Mouse (Mus musculus) ES-E14 (cell line): ENCODE results near the gene Fbxo42. TPM values are rescaled to one million over a fixed set of nuclear protein-coding genes. Genes with fewer than 3 reads are reported as not detected.

ENCODE experiments used
- DNase-seq: peaks from one replicate; pipeline ENCODE4 v3.0.0-alpha.2; 2013; ENCODE audit warnings: low read depth, low spot score
- H3K27ac ChIP-seq: 2 replicates; pipeline ENCODE4 v1.5.1; 2012; ENCODE audit warnings: low read depth, mild to moderate bottlenecking, low read length, moderate library complexity, mixed read lengths; ENCODE audit not compliant: poor library complexity, insufficient read depth, severe bottlenecking
- H3K36me3 ChIP-seq: 2 replicates; pipeline ENCODE4 v1.6.1; 2012; ENCODE audit warnings: mild to moderate bottlenecking, low read length, moderate library complexity, mixed read lengths; ENCODE audit not compliant: control insufficient read depth, poor library complexity, insufficient read depth, severe bottlenecking
- H3K4me1 ChIP-seq, 2 experiments: fragments of 150-350 bp in 1 of 2; sonication (generic) in 1 of 2; 2 replicates each; pipeline ENCODE4 v1.6.1; 2012; ENCODE audit warnings: low read length in 2 of 2, mild to moderate bottlenecking in 1 of 2, mixed read lengths in 1 of 2; ENCODE audit not compliant: control insufficient read depth in 2 of 2, insufficient read depth in 2 of 2, poor library complexity in 1 of 2
- H3K4me3 ChIP-seq, 2 experiments: fragments of 150-350 bp in 1 of 2; sonication (generic) in 1 of 2; 2 replicates each; pipeline ENCODE4 v1.5.1; 2012; ENCODE audit warnings: low read length in 2 of 2, low read depth in 1 of 2, mild to moderate bottlenecking in 1 of 2, mixed read lengths in 1 of 2; ENCODE audit not compliant: insufficient read depth in 1 of 2, poor library complexity in 1 of 2, severe bottlenecking in 1 of 2
- H3K9ac ChIP-seq: 2 replicates; pipeline ENCODE4 v1.6.1; 2012; ENCODE audit warnings: low read depth, mild to moderate bottlenecking, low read length, mixed read lengths; ENCODE audit not compliant: poor library complexity, insufficient read depth, severe bottlenecking
- H3K9me3 ChIP-seq: fragments of 150-350 bp; sonication (generic); 2 replicates; pipeline ENCODE4 v1.6.1; 2012; ENCODE audit warnings: low read depth, mild to moderate bottlenecking, low read length; ENCODE audit not compliant: control insufficient read depth, insufficient read depth
- CHD2 ChIP-seq: IDR thresholded peaks from 2 replicates; pipeline ENCODE4 v1.6.1; 2014; ENCODE audit warnings: mild to moderate bottlenecking, low read depth, low read length, inconsistent platforms
- HCFC1 ChIP-seq: IDR thresholded peaks from 2 replicates; pipeline ENCODE4 v1.6.1; 2012; ENCODE audit warnings: low read length, inconsistent platforms, borderline replicate concordance; ENCODE audit not compliant: insufficient read depth
- MAFK ChIP-seq: IDR thresholded peaks from 2 replicates; pipeline ENCODE4 v1.6.1; 2014; ENCODE audit warnings: mild to moderate bottlenecking, low read depth, low read length, inconsistent platforms; ENCODE audit not compliant: insufficient read depth
- ZC3H11A ChIP-seq: IDR thresholded peaks from 2 replicates; pipeline ENCODE4 v1.6.1; 2012; ENCODE audit warnings: low read depth, mild to moderate bottlenecking, inconsistent platforms, low read length, borderline replicate concordance
- ZNF384 ChIP-seq: IDR thresholded peaks from 2 replicates; pipeline ENCODE4 v1.6.1; 2012; ENCODE audit warnings: low read depth, low read length, inconsistent platforms
- in situ Hi-C, 2 experiments: fragments of 600-800 bp; cut with MboI; formaldehyde crosslinking; loops; one replicate each; pipeline ENCODE4 v1.15.1; 2025; ENCODE audit warnings: low sequenced_read_pairs in 2 of 2, inconsistent platforms in 1 of 2; ENCODE audit not compliant: unreplicated experiment in 2 of 2
- total RNA-seq: library from RNA; depleted of rRNA; stranded (reverse); fragments of 300-350 nt; gene quantifications from 2 replicates; pipeline ENCODE4 v1.2.3, GENCODE M21; 2012

Gene Fbxo42
- total RNA-seq, 1 experiment, result 14.0 TPM

- TF ChIP-seq ZNF384 (no peak), HCFC1 (no peak), CHD2 (no peak), MAFK (no peak), ZC3H11A (no peak)
- no peak overlapping the region for H3K27ac ChIP-seq
- H3K4me1 ChIP-seq, result no peaks in the 10 kb centered on the region
- H3K4me3 ChIP-seq, result no peak overlapping the region
- H3K9me3 ChIP-seq, result no peaks in the 10 kb centered on the region
- in situ Hi-C loops, result no loop called here
- H3K9ac ChIP-seq, result no peak overlapping the region
- H3K36me3 ChIP-seq, result peaks cover 13% of the 10 kb centered on the region
- no peak for DNase-seq
Measured at GRCm38 (mm10) chr4:141180831-141181230, 33.1 kb downstream of the Fbxo42 start.

DNA sequence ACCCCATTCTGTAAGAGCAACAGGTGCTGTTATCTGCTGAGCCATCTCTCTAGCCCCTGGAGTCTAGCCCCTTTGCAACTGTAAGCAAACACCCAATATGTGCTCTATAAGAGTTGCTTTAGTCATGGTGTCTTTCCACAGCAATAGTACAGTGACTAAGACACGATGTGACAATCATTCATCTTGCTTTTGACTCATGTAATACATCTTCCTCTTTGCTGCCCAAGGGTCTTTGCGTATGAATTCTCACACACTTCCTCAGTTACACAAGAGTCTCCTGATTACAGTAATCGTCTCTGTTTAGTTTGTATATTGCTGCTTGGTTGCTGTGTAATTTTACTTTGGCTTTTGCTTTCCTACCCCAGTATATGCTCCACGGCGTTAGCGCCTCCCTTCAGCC is 34.3 kb downstream of the Fbxo42 start:
- no peak for DNase-seq

GRCm38 (mm10) chr4:141183932-141184331 is 36.2 kb downstream of the Fbxo42 start:
- no peak for DNase-seq
- Histone ChIP-seq H3K4me1 (no peaks in the 10 kb centered on the region), H3K36me3 (peaks cover 7% of the 10 kb centered on the region), H3K9me3 (no peaks in the 10 kb centered on the region), H3K4me3 (no peak overlapping the region), H3K9ac (no peak overlapping the region), H3K27ac (no peak overlapping the region)
- no peak for TF ChIP-seq ZC3H11A
- no peak for TF ChIP-seq CHD2
- TF ChIP-seq MAFK, result no peak
- TF ChIP-seq ZNF384, result no peak
- TF ChIP-seq HCFC1, result no peak
- in situ Hi-C loops, result no loop called here

More for the DNA sequence above, 34.3 kb downstream of the Fbxo42 start:
- in situ Hi-C loops, result no loop called here
- Histone ChIP-seq H3K9me3 (no peaks in the 10 kb centered on the region), H3K4me1 (no peaks in the 10 kb centered on the region), H3K36me3 (peaks cover 9% of the 10 kb centered on the region), H3K9ac (no peak overlapping the region), H3K27ac (no peak overlapping the region), H3K4me3 (no peak overlapping the region)
- TF ChIP-seq HCFC1, result no peak
- no peak for TF ChIP-seq CHD2
- no peak for TF ChIP-seq ZNF384
- no peak for TF ChIP-seq ZC3H11A
- TF ChIP-seq MAFK, result no peak

DNA sequence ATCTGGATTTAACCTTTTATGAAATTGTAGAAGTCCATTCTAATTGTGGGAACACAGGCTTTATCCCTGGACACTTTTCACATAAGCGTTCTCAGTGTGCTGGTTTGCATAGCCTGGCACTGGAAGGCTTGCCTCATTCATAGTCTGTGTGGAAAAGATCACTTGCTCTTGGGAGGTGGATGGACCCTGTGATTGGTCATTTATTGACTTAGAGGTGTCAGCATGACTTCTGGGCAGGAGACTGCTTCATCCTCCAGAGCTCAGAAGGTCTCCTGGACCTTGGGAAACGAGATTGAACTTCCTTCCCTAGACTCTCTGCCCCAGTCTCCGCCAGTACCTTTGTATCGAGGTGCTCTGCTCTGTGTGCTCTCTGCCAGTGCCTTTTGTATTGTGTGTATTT is 36.7 kb downstream of the Fbxo42 start:
- Histone ChIP-seq H3K4me3 (no peak overlapping the region), H3K27ac (no peak overlapping the region), H3K36me3 (peaks cover 7% of the 10 kb centered on the region), H3K9me3 (no peaks in the 10 kb centered on the region), H3K4me1 (no peaks in the 10 kb centered on the region), H3K9ac (no peak overlapping the region)
- in situ Hi-C loops, result no loop called here
- DNase-seq, result no peak
- no peak for TF ChIP-seq MAFK
- no peak for TF ChIP-seq CHD2
- TF ChIP-seq HCFC1, result no peak
- no peak for TF ChIP-seq ZC3H11A
- TF ChIP-seq ZNF384, result no peak
